Mouse (Mus musculus): ENCODE data around the gene Gm20388. TPM values are rescaled to one million over a fixed set of nuclear protein-coding genes. Genes with fewer than 3 reads are reported as not detected.
A peak's percentile ranks its signal among the peaks of the same experiment; 100 is the strongest.

The Gm20388 gene
- polyA plus RNA-seq, 1 experiment from 2014 or later, result 5.5 TPM

GRCm38 (mm10) chr8:124346852-124347523 is 4436.3 kb downstream of the Gm20388 start:
- no peak overlapping the region for H3K4me2 ChIP-seq
- no peak overlapping the region for H3K27ac ChIP-seq
- no peaks in the 10 kb centered on the region for H3K4me1 ChIP-seq
- ATAC-seq (ENCODE audit: borderline replicate concordance, extremely low read depth, low FRiP score, low TSS enrichment), result 0 out of 2 replicates have a peak, but pooled peaks have one; percentile 49
- 42% methylated on average over 19 of the region's 19 CpGs for WGBS
- no peak overlapping the region for H3K4me3 ChIP-seq
- no peaks in the 10 kb centered on the region for H3K27me3 ChIP-seq
- peaks cover 17% of the 10 kb centered on the region for H3K36me3 ChIP-seq
- H3K9ac ChIP-seq, result no peak overlapping the region
- no peaks in the 10 kb centered on the region for H3K9me3 ChIP-seq

- Histone ChIP-seq H3K27me3 (no peaks in the 10 kb centered on the region), H3K4me2 (no peak overlapping the region), H3K27ac (no peak overlapping the region), H3K36me3 (peaks cover 16% of the 10 kb centered on the region), H3K9ac (no peak overlapping the region), H3K4me3 (no peak overlapping the region), H3K4me1 (no peaks in the 10 kb centered on the region), H3K9me3 (no peaks in the 10 kb centered on the region)
- ATAC-seq (ENCODE audit: borderline replicate concordance, extremely low read depth, low FRiP score, low TSS enrichment), result no peak
- WGBS, result 65% methylated on average over 1 of the region's 1 CpGs
These were observed 4437.4 kb downstream of the Gm20388 start for GRCm38 (mm10) chr8:124348087-124348486.

GRCm38 (mm10) chr8:124349663-124350062 is 4439.0 kb downstream of the Gm20388 start:
- 0 out of 2 replicates have a peak, but pooled peaks have one; percentile 41 for ATAC-seq (ENCODE audit: borderline replicate concordance, extremely low read depth, low FRiP score, low TSS enrichment)
- Histone ChIP-seq H3K36me3 (peaks cover 3% of the 10 kb centered on the region; the same call in 1 of the 2 replicates), H3K4me1 (no peaks in the 10 kb centered on the region), H3K4me2 (no peak overlapping the region), H3K9ac (no peak overlapping the region), H3K27ac (no peak overlapping the region), H3K9me3 (no peaks in the 10 kb centered on the region), H3K27me3 (no peaks in the 10 kb centered on the region), H3K4me3 (no peak overlapping the region)
- 37% methylated on average over 7 of the region's 7 CpGs for WGBS

GRCm38 (mm10) chr8:124351636-124352035 is 4441.0 kb downstream of the Gm20388 start:
- 52% methylated on average over 5 of the region's 5 CpGs for WGBS
- Histone ChIP-seq H3K4me3 (no peak overlapping the region), H3K4me1 (no peaks in the 10 kb centered on the region), H3K36me3 (no peaks in the 10 kb centered on the region), H3K9me3 (no peaks in the 10 kb centered on the region), H3K4me2 (no peak overlapping the region), H3K9ac (no peak overlapping the region), H3K27ac (no peak overlapping the region), H3K27me3 (no peaks in the 10 kb centered on the region)
- no peak for ATAC-seq (ENCODE audit: borderline replicate concordance, extremely low read depth, low FRiP score, low TSS enrichment)

- no peaks in the 10 kb centered on the region for H3K4me1 ChIP-seq
- H3K36me3 ChIP-seq, result no peaks in the 10 kb centered on the region
- H3K4me2 ChIP-seq, result no peak overlapping the region
- H3K27me3 ChIP-seq, result no peaks in the 10 kb centered on the region
- H3K4me3 ChIP-seq, result no peak overlapping the region
- no peak; the same call in 1 of the 2 replicates for ATAC-seq (ENCODE audit: borderline replicate concordance, extremely low read depth, low FRiP score, low TSS enrichment)
- H3K9ac ChIP-seq, result no peak overlapping the region
- H3K27ac ChIP-seq, result no peak overlapping the region
- 72% methylated on average over 3 of the region's 3 CpGs for WGBS
- H3K9me3 ChIP-seq, result no peaks in the 10 kb centered on the region
These were observed 4450.3 kb downstream of the Gm20388 start for GRCm38 (mm10) chr8:124360911-124361310.

- H3K4me1 ChIP-seq, result no peaks in the 10 kb centered on the region
- no peak overlapping the region for H3K27ac ChIP-seq
- no peak overlapping the region for H3K4me3 ChIP-seq
- no peaks in the 10 kb centered on the region for H3K9me3 ChIP-seq
- no peaks in the 10 kb centered on the region for H3K27me3 ChIP-seq
- no peaks in the 10 kb centered on the region for H3K36me3 ChIP-seq
- no peak for ATAC-seq (ENCODE audit: borderline replicate concordance, extremely low read depth, low FRiP score, low TSS enrichment)
- no peak overlapping the region for H3K9ac ChIP-seq
- no peak overlapping the region for H3K4me2 ChIP-seq
- 76% methylated on average over 11 of the region's 11 CpGs for WGBS
These were observed 4451.3 kb downstream of the Gm20388 start for GRCm38 (mm10) chr8:124361773-124362427.

- H3K27me3 ChIP-seq, result no peaks in the 10 kb centered on the region
- no peak overlapping the region for H3K9ac ChIP-seq
- H3K27ac ChIP-seq, result no peak overlapping the region
- H3K4me1 ChIP-seq, result no peaks in the 10 kb centered on the region
- H3K36me3 ChIP-seq, result no peaks in the 10 kb centered on the region
- WGBS, result 68% methylated on average over 7 of the region's 7 CpGs
- no peak overlapping the region for H3K4me3 ChIP-seq
- no peak overlapping the region for H3K4me2 ChIP-seq
- no peaks in the 10 kb centered on the region for H3K9me3 ChIP-seq
- no peak for ATAC-seq (ENCODE audit: borderline replicate concordance, extremely low read depth, low FRiP score, low TSS enrichment)
These were observed 4451.9 kb downstream of the Gm20388 start for GRCm38 (mm10) chr8:124362589-124362988.

- no peaks in the 10 kb centered on the region for H3K9me3 ChIP-seq
- WGBS, result 90% methylated on average over 15 of the region's 15 CpGs
- ATAC-seq (ENCODE audit: borderline replicate concordance, extremely low read depth, low FRiP score, low TSS enrichment), result no peak
These were observed 4452.7 kb downstream of the Gm20388 start for GRCm38 (mm10) chr8:124363337-124363736.

GRCm38 (mm10) chr8:124368213-124368612 is 4457.6 kb downstream of the Gm20388 start:
- ATAC-seq (ENCODE audit: borderline replicate concordance, extremely low read depth, low FRiP score, low TSS enrichment), result no peak
- Histone ChIP-seq H3K4me2 (no peak overlapping the region), H3K27me3 (no peaks in the 10 kb centered on the region), H3K27ac (no peak overlapping the region), H3K4me3 (no peak overlapping the region), H3K9me3 (no peaks in the 10 kb centered on the region), H3K36me3 (no peaks in the 10 kb centered on the region), H3K9ac (no peak overlapping the region), H3K4me1 (no peaks in the 10 kb centered on the region)
- WGBS, result 15% methylated on average over 8 of the region's 8 CpGs

More at GRCm38 (mm10) chr8:124363337-124363736, 4452.7 kb downstream of the Gm20388 start:
- Histone ChIP-seq H3K36me3 (no peaks in the 10 kb centered on the region), H3K9ac (no peak overlapping the region), H3K4me1 (no peaks in the 10 kb centered on the region), H3K27ac (no peak overlapping the region), H3K4me3 (no peak overlapping the region), H3K27me3 (no peaks in the 10 kb centered on the region), H3K4me2 (no peak overlapping the region)

- Histone ChIP-seq H3K27ac (no peak overlapping the region), H3K4me3 (no peak overlapping the region), H3K36me3 (no peaks in the 10 kb centered on the region), H3K9ac (no peak overlapping the region), H3K4me2 (no peak overlapping the region), H3K27me3 (no peaks in the 10 kb centered on the region), H3K9me3 (no peaks in the 10 kb centered on the region), H3K4me1 (peaks cover 8% of the 10 kb centered on the region)
- WGBS, result 64% methylated on average over 17 of the region's 17 CpGs
- no peak for ATAC-seq (ENCODE audit: borderline replicate concordance, extremely low read depth, low FRiP score, low TSS enrichment)
These were observed 4460.0 kb downstream of the Gm20388 start for GRCm38 (mm10) chr8:124370422-124371183.

GRCm38 (mm10) chr8:124371410-124372123 is 4460.9 kb downstream of the Gm20388 start:
- Histone ChIP-seq H3K36me3 (no peaks in the 10 kb centered on the region), H3K27me3 (no peaks in the 10 kb centered on the region), H3K9me3 (no peaks in the 10 kb centered on the region), H3K4me3 (no peak overlapping the region), H3K9ac (no peak overlapping the region), H3K4me1 (peaks cover 8% of the 10 kb centered on the region), H3K27ac (no peak overlapping the region), H3K4me2 (no peak overlapping the region)
- ATAC-seq (ENCODE audit: borderline replicate concordance, extremely low read depth, low FRiP score, low TSS enrichment), result no peak
- WGBS, result 80% methylated on average over 23 of the region's 23 CpGs

Measured in lung, embryonic 15.5 days (tissue).